Mouse (Mus musculus) kidney, adult 11 months (tissue): ENCODE data around the gene Mfsd4b1.
A peak's percentile ranks its signal among the peaks of the same experiment; 100 is the strongest.

Experiments
- DNase-seq: peaks from one replicate; pipeline ENCODE4 v3.0.0; 2022

Gene Mfsd4b1

DNA sequence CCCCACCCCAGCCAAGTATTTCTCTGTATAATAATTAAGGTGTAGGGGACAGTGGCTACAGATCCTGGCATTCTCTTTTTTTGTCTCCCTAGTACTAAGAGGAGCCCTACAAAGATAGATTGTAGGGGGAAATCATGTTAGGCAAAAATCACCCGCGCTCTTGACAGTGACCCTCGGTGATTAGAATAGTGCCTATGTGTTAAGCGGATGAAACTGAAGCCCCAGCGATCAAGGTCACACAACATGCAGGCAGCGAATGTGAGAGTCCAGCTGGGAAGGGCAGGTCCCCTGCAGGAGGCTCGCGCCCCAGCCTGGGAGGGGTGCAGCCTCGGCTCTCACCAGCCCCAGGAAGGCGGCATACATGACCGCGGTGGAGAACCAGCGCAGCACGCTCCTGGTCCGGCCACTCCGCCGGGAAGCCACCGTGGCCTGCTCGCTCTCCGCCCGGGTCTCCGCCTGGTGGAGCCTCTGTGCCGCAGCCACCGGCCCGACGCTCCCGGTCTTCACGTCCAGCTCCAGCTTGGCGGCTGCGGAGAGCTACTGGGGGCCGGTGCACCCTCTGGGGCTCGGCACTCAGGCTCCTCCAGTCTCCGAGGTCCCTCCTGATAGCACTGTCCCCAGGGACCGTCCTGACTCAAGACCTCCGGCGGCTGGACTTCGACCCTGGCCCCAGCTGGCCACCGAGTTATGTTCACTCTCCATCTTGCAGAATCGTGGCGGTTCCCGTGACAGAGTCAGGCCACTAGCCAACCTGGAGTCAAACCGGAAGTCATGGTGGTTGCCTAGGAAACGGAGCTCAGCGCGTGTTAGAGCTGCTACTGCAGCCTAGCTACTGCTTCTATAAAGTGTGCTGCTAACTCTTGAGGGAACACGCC lies at the start of gene Mfsd4b1:
Mfsd4b1 (minus strand) TSS at position 715 of the 875 bp plus-strand sequence.
- DNase-seq, result peak; percentile 97

GRCm38 (mm10) chr10:40073608-40074007 lies 48.5 kb upstream of the Mfsd4b1 start:
- no peak for DNase-seq

- no peak for DNase-seq
Measured at GRCm38 (mm10) chr10:40070684-40071083, 45.6 kb upstream of the Mfsd4b1 start.

- no peak for DNase-seq
Measured at GRCm38 (mm10) chr10:40069270-40069669, 44.2 kb upstream of the Mfsd4b1 start.

DNA sequence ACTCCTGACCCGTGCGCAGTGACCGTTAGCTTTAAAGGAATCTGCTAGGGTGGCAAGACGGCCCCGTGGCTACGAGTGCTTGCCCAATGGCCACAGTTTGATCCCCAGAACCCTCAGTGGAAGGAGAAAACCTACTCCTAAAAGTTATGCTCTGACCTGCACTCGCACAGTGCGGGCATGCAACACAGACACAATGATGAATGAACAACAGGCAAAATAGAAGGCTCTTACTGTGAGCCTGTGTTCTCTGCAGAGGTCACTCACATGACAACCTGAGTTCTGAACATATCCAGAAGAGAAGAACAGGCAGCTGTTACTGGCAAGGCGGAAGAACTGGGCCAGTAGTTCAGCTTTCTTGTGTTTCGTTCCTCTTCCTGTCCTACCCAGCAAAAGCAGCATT lies 43.5 kb upstream of the Mfsd4b1 start:
- no peak for DNase-seq

DNA sequence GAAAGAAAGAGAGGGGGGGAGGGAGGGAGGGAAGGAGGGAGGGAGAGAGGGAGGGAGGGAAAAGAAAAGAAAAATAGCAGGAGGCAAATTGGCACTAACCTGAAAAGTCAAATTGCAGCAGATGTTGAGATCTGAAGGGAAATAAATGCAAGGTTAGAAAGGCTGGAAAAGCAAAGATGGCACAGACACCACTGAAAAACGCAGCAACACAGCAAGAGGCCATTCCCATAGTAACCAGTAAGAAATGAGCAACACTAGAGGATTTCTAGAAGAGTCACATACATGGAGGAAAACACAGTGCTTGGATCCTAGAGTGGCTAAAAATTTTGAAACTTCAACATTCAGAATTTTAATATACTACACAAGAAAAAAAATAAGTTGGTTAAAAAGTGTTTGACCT lies 42.5 kb upstream of the Mfsd4b1 start:
- DNase-seq, result no peak

DNA sequence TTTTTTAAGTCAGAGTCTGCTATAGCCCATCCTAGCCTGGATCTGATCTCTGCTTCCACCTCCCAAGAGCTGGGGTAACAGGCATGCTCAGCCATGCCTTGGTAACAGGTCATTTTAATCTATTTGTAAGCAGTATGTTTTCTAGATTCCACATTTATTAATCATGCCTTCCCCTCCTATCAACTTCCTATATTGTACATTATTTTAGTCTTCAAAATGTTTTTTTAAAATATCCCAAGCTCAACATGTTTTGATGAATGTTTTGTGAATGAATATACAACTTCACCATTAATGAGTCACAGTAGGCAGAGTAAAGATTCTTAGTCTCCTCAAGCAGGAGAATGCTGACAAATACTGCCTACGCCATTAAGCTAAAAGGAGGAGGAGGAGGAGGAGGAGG lies 42.0 kb upstream of the Mfsd4b1 start:
- no peak for DNase-seq

DNA sequence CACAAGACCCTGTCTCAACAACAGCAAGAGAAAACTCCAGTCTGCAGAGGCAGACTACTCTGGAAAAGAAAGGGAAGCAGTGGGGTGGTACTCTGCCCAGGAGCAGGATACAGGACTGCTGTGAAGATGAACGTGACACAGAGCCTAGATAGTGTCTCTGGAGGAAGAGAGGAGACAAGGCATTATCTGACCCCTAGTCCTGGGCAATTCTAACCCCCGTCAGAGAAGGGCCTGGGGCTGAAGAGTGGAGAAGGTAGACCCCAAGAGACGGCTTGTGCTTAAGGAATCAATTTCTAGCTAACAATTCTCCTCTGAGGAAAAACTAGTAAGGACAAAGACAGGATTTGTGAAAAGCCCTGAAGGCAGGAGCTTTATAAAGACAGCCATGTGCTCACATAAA lies 40.3 kb upstream of the Mfsd4b1 start:
- no peak for DNase-seq

- peak; percentile 82 for DNase-seq
Measured at GRCm38 (mm10) chr10:40063291-40063890, 38.3 kb upstream of the Mfsd4b1 start.

DNA sequence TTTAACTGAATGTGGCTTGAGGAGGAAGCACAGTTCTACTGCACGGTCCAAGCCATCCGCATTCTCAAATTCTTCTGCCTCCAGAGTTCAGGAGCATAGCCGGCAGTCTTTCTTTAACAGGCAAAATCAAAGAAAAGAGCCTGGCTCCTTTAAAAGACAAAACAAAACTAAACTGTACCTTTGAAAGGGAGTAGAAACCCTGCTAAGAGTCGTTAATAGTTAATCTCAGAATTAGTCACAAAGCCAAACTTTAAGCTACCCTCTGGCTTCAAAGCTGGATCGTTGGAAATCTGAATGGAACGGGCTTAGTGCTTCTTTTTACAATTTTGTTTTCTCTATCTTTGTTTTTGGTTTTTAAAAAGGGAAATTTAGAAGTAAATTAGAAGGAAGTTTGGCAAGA lies 37.7 kb upstream of the Mfsd4b1 start:
- DNase-seq, result no peak

DNA sequence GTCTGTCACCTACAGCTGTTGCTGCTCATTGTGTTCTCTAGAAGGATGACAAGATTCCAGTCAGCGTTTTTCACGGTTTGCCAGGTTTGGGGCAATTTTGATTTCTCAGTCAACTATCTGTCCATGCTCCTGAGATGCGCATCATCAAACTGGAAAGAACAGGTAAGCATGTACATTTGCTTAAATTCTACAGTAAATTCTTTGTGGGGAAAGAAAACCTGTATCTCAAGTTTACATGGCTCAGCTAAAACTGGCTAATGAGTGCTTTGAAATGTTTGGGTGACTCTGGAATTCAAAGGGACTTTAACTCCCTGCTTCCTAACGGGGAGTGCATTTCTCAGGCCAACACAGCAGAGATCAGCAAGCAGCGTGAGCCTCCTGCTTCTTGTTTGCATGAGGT lies 36.9 kb upstream of the Mfsd4b1 start:
- no peak for DNase-seq

DNA sequence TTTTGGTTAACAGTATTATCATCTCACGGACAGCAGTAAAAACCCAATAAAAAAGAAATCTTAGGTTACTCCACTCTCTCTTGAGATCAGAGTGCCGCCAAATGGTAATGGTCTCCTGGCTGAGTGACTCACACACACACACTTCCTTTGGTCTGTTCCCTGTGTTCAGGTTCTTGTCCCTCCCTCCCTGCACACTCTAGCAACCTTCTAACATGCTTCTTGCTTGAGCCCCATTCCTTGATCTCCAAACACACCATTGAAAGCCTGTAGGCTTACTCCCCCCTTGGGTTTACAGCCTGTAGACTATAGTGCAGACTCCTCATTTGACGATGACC lies 33.7 kb upstream of the Mfsd4b1 start:
- no peak for DNase-seq

- peak; percentile 67 for DNase-seq
Measured at GRCm38 (mm10) chr10:40058062-40058785, 33.2 kb upstream of the Mfsd4b1 start.

DNA sequence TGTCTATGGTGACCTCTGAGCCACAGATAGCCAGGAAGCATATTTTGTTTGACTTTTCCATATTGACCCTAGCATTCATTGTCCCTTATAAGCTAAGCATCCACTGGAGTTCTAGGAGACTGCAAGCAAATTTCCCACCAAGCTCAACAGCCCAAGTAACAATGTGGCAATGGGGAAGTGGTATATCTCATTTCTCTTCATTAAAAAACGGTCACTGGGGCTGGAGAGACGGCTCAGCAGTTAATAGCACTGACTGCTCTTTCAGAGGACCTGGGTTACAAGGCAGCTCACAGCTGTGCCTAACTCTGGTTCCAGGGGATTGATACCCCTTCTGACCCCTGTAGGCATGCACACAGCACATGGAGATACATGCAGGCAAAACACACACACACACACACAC lies 32.5 kb upstream of the Mfsd4b1 start:
- DNase-seq, result no peak

DNA sequence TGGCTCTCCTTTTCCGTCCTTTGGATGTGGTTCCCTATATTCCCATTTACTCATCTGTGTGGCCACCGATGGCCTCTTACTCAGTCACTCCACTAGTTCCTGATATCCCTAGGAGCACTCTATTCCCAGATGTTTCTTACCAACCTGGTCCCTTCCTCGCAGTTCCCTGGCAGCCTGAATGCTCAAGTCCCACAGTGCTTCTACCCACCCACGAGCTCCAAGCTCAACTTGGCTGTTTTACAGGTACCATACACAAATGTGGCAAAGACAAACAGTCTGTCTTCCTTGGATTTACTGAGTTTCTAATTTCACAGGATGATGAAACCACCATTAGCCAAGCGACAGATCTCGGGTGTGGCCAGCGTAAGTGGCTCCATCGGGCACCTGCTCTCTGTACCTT lies 29.4 kb upstream of the Mfsd4b1 start:
- DNase-seq, result no peak

DNA sequence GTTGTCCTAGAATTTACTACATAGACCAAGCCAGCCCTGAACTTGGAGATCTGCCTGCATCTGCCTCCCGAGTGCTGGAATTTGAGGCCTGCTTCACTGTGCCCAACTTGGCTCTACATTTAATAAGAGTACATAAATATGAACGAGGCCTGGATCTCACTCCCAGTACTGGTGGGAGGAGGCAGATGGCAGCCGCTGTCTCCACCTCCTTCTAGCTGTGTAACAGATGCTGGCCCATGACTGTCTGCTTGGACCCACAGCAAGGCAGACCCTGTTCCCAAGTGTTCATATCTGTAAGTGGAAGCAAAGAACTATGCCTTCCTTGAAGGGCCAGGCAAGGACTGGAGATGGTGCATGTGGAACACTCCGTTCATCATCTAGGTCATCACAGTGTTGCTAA lies 28.8 kb upstream of the Mfsd4b1 start:
- no peak for DNase-seq

DNA sequence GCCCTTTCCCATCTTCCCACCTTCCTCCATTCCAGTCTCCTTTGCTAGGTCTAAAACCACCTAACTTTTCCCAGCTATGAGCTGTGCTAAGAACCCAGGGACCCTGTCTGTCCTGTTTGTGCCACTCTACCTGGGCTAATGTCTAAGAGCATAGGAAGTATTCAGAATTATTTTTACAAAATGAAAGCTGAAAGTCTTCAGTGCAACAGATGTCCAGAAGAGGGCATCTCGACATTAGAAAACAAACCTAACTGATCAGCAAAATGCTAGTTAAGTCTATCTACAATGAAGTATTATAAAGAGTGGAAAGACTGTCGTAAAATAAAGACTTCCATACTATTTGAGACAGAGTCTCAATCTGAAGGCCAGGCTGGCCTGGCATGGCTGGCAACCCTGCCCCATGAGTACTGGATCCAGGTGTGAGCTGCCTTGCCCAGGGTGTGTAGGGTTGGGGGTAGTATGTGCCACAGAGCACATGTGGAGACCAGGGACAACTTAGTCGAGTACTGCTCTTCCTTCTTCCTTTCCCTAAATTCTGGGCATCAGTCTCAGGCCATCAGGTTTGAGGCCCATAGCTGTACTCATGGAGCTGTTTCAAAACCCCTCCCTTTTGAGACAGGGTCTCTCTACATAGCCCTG lies 28.3 kb upstream of the Mfsd4b1 start:
- DNase-seq, result no peak

GRCm38 (mm10) chr10:40051997-40052396 lies 26.9 kb upstream of the Mfsd4b1 start:
- no peak for DNase-seq

DNA sequence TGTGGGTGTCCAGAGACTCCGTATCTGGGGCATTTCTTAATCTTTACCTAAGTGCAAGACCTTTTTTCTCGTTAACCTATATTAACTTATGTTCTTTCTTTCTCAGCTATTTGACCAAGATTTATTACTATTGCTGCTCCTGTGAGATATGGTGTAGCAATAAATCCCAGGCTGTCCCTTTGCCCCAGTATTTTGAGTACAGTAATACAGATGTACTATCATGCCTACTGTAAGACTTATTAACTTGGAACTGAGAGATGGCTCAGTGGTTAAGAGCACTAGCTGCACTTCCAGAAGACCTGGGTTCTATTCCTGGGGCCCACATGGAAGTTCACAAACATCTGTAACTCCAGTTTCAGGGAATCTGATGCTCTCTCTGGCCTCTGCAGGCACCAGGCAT lies 25.7 kb upstream of the Mfsd4b1 start:
- DNase-seq, result no peak

GRCm38 (mm10) chr10:40041339-40041738 lies 16.3 kb upstream of the Mfsd4b1 start:
- peak; percentile 74 for DNase-seq

DNA sequence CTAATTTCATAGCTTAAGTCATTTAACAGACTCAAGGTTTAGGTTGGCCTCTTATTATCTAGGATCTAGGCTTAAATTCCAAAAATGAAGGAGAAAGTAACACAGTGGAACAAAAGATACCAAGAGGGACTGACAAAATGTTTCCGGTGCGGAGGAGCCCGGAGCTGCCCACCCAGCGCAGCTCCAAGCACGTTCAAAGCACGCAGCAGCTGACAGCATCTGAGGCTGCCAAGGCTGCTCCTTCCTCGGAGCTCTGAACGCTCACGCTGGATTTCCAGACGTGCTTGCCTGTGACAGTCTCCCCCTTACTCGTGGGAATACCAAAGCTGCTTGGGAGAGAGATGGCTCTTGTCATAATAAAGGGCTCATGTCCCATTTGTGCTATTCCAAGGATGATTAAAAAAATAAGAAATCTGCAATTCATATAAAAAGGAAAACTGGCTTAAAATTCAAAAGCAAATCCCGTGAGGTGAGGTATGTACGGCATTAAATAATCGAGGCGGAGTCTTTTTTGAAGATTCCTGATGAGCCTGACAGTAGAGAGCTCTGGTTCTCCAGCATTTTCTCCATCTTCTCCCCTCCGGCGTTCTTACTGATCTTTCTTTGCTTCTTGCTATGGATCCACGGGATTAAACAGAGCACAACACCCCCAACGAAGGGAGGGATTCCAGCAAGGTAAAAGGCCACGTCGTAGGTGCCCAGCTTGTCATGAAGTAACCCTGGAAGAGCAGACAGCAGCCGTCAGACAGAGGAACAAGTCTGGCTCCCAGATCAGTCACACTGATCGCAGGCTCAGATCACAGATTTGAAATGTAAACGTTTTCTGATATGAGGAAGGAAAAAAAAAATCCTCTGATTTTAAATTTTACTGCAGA lies 11.9 kb upstream of the Mfsd4b1 start:
- peak; percentile 1 for DNase-seq

DNA sequence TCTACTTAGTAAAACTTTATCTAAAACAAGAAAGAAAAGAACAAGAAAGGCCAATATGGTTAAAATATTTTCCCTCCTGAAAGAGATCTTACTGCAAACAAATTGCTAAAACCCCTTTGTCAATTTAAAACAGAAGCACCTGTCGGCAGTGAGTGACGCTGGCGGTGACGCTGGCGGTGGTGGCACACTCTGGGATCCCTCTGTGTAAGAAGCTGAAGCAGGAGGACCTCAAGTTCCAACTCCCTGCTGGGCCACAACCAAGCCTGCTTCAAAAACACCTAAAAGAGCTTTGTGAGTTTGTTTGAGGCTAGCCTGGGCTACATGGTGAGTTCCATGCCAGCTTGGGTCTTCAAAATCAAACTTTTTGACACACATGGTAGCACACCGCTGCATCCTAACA lies 9.9 kb upstream of the Mfsd4b1 start:
- no peak for DNase-seq

DNA sequence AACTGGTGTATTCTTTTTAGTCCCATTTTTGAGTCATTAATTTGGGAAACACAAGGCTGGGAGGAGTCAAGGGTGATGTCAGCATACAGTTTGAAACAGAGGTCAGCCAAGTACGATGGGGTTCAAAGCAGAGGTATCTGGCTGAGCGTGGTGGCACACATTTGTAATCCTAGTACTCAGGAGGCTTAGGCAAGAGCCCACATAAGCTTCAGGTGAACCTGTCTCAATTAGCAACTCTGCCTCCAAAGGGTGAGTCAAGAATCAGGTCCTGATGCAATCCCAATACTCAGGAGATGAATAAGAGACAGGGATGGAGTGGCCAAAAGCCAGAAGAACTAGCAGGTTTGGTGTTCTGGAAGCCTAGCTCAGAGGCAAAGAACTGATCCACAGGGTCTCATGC lies 7.8 kb upstream of the Mfsd4b1 start:
- DNase-seq, result no peak
